Mouse (Mus musculus) lung, postnatal 0 days (tissue): ENCODE results near the gene Sox5. TPM values are rescaled to one million over a fixed set of nuclear protein-coding genes. Genes with fewer than 3 reads are reported as not detected.

ENCODE experiments used
- ATAC-seq: fragments of 200-750 bp; cut with Nextera tagmentation; 2 replicates; pipeline ENCODE4 v1.8.0; 2017; ENCODE audit warnings: moderate library complexity
- DNase-seq: peaks from one replicate; pipeline ENCODE4 v3.0.0-alpha.2; 2016; ENCODE audit warnings: low spot score
- H3K27ac ChIP-seq: fragments of 300-500 bp; sonication (generic); 2 replicates; pipeline ENCODE4 v1.5.1; 2014; ENCODE audit warnings: antibody characterized with exemption, mild to moderate bottlenecking, low read length, mixed read lengths
- H3K27me3 ChIP-seq: fragments of 300-500 bp; sonication (generic); replicated peaks from 2 replicates; pipeline ENCODE4 v1.6.1; 2014; ENCODE audit warnings: low read length, mixed read lengths; ENCODE audit not compliant: insufficient read depth
- H3K36me3 ChIP-seq: fragments of 300-500 bp; sonication (generic); 2 replicates; pipeline ENCODE4 v1.6.1; 2014; ENCODE audit warnings: low read length, mixed read lengths; ENCODE audit not compliant: insufficient read depth
- H3K4me1 ChIP-seq: fragments of 300-500 bp; sonication (generic); 2 replicates; pipeline ENCODE4 v1.6.1; 2014; ENCODE audit warnings: antibody characterized with exemption, low read depth, low read length, mixed read lengths; ENCODE audit not compliant: insufficient read depth
- H3K4me2 ChIP-seq: fragments of 300-500 bp; sonication (generic); replicated peaks from 2 replicates; pipeline ENCODE4 v1.6.1; 2014; ENCODE audit warnings: low read depth, mild to moderate bottlenecking, low read length, moderate library complexity, mixed read lengths
- H3K4me3 ChIP-seq: fragments of 300-500 bp; sonication (generic); 2 replicates; pipeline ENCODE4 v1.5.1; 2014; ENCODE audit warnings: low read depth, low read length
- H3K9ac ChIP-seq: fragments of 300-500 bp; sonication (generic); replicated peaks from 2 replicates; pipeline ENCODE4 v1.6.1; 2014; ENCODE audit warnings: low read depth, mild to moderate bottlenecking
- H3K9me3 ChIP-seq: fragments of 300-500 bp; sonication (generic); 2 replicates; pipeline ENCODE4 v1.6.1; 2016; ENCODE audit warnings: low read length, mixed read lengths
- CTCF ChIP-seq: IDR thresholded peaks from 2 replicates; pipeline ENCODE4 v1.5.1; 2016; ENCODE audit warnings: antibody characterized with exemption, mild to moderate bottlenecking
- EP300 ChIP-seq: IDR thresholded peaks from 2 replicates; pipeline ENCODE4 v1.6.1; 2016; ENCODE audit warnings: antibody characterized with exemption, mild to moderate bottlenecking, control low read depth
- WGBS: fragments of 180-500 bp; shearing (Covaris S2); extraction: QIAGEN DNeasy Blood & Tissue Kit; methylation state at CpG from one replicate; pipeline ENCODE4 v1.1.7; 2014; 5-methylcytosine and 5-hydroxymethylcytosine counted together
- polyA plus RNA-seq: library from polyadenylated mRNA; unstranded; fragments of >200 nt; fragmentation: Nextera tagmentation; extraction: Ambion mirVana; gene quantifications from 2 replicates; pipeline ENCODE4 v1.2.1, GENCODE M21; 2015

The Sox5 gene
- polyA plus RNA-seq, 1 experiment from 2014 or later: 9.8 TPM

DNA sequence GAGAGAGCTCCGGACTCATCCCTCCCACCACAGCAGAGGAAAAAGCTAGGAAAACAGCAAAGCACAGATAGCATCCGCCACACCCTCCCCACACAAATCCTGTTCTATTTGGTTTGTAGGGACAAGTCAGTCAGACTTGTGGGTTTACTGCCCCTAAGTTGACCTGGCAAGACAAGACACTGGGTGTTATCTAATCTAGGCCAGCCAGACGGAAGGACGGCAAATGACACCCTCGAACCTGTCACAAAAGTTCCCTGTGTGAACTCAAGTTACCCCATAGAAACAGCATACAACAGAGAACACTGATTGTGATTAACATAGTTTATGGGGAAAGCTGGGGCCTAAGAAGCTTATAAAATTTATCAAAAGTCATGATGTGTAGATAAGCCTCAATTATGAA lies 76.8 kb downstream of the Sox5 start:
- no peaks in the 10 kb centered on the region for H3K9me3 ChIP-seq
- H3K4me2 ChIP-seq: no peak overlapping the region
- ATAC-seq (no peak), DNase-seq (no peak)
- H3K4me1 ChIP-seq: no peaks in the 10 kb centered on the region
- no peak overlapping the region for H3K4me3 ChIP-seq
- H3K36me3 ChIP-seq: no peaks in the 10 kb centered on the region
- no peak overlapping the region for H3K9ac ChIP-seq
- H3K27ac ChIP-seq: no peak overlapping the region
- H3K27me3 ChIP-seq: no peaks in the 10 kb centered on the region
- 67% methylated on average over 5 of the region's 5 CpGs for WGBS
- no peak for TF ChIP-seq CTCF
- TF ChIP-seq EP300: no peak

DNA sequence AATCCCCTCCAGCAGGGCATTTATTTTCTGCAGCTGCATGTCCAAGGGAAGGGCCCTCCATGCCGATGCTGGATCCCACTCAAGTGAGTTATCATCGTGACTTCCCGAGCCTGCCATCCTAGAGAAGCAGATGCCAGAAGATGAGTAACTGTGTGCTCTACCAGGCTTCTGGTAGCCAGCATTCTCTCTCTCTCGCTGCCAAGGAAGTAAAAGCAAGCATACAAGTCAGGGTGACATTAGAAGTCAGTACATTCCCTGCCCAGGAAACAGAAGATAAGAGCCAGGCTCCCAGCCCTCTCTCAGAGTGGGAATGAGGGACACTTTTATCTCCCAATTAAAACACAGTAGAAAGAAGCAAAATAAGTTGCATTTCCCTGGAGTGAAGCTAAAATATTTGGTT lies 86.1 kb downstream of the Sox5 start:
- 44% methylated on average over 4 of the region's 4 CpGs for WGBS
- Histone ChIP-seq H3K27ac (no peak overlapping the region), H3K9me3 (no peaks in the 10 kb centered on the region), H3K27me3 (no peaks in the 10 kb centered on the region), H3K36me3 (no peaks in the 10 kb centered on the region), H3K4me1 (no peaks in the 10 kb centered on the region), H3K4me2 (no peak overlapping the region), H3K9ac (no peak overlapping the region), H3K4me3 (no peak overlapping the region)
- DNase-seq: no peak
- ATAC-seq: no peak
- no peak for TF ChIP-seq CTCF
- no peak for TF ChIP-seq EP300

DNA sequence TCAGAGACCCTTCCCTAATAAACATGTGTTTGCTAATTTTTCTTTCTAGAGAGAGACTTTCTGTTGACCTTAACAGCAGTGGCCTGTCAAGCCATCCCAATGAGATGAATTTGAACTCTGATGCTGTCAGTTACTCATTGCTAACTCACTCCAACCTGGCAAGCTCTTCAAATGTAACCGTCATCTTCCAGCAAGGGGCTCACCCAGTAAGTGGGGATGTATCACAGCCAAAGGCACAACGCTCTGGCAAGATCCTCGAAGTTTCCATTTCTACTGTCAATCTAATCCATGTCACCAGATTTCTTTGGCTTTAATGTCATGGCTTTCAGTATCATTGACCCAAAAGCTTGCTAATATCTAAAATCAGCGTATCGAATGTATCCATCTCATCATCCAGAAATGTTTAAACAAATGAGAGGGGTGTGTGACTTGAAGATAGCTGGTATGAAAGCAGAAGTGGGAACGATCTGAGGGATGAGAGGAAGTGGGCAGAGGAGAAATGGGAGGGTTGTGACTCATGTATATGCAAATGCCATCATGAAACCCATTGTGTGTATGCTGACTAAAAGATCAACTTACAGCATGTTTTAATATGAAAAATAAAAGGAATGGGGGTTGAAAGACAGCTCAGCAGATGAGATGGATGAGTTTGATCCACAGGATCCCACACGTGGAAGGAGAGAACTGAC lies 88.4 kb downstream of the Sox5 start:
- TF ChIP-seq CTCF (no peak), EP300 (no peak)

DNA sequence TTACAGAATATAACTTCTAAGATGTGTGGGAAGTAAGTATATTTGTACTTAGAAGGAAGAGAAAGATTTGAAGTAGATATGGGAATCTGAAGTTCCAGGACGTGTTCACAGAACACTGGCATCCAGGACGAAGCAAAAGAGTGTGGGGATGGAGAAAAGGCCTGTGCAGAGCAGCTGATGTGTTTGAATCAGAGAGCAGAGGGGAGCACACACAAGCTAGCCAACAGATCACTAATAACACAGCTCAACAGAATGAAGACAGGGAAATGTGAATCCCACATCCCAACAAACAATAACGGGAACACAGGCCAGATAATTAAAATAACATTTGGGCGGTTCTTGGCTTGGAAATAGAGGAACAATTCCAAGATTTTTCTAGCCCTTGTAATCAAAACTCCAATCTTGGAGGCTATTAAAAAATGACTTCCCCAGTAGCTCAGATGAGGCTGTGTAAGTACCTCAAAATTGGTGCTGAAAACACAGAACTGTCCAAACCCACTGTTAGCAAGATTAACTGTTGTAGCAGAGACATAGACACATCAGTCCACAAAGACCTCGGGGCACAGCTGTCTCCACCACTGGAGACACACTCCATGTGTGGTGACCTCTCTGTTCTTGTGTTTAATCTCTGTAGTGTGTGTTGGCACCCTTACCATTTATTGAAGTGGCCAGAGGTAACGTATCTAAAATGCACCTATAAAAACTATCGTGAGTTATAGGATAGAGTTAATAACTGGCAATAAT lies 90.3 kb downstream of the Sox5 start:
- Histone ChIP-seq H3K9me3 (no peaks in the 10 kb centered on the region), H3K27me3 (no peaks in the 10 kb centered on the region), H3K27ac (0 out of 2 replicates have a peak overlapping the region, but pooled peaks have one; percentile 43), H3K9ac (no peak overlapping the region), H3K4me3 (no peak overlapping the region), H3K36me3 (no peaks in the 10 kb centered on the region), H3K4me2 (no peak overlapping the region), H3K4me1 (no peaks in the 10 kb centered on the region)
- DNase-seq: peak; percentile 29
- TF ChIP-seq EP300: no peak
- no peak for TF ChIP-seq CTCF
- no peak for ATAC-seq
- 43% methylated on average over 7 of the region's 7 CpGs for WGBS

More for the DNA sequence above, 88.4 kb downstream of the Sox5 start:
- H3K36me3 ChIP-seq: no peaks in the 10 kb centered on the region
- no peaks in the 10 kb centered on the region for H3K4me1 ChIP-seq
- no peak overlapping the region for H3K4me3 ChIP-seq
- no peak for DNase-seq
- H3K4me2 ChIP-seq: no peak overlapping the region
- WGBS: 71% methylated on average over 7 of the region's 7 CpGs
- ATAC-seq: no peak
- H3K9me3 ChIP-seq: no peaks in the 10 kb centered on the region
- H3K9ac ChIP-seq: no peak overlapping the region
- H3K27ac ChIP-seq: no peak overlapping the region
- H3K27me3 ChIP-seq: no peaks in the 10 kb centered on the region

DNA sequence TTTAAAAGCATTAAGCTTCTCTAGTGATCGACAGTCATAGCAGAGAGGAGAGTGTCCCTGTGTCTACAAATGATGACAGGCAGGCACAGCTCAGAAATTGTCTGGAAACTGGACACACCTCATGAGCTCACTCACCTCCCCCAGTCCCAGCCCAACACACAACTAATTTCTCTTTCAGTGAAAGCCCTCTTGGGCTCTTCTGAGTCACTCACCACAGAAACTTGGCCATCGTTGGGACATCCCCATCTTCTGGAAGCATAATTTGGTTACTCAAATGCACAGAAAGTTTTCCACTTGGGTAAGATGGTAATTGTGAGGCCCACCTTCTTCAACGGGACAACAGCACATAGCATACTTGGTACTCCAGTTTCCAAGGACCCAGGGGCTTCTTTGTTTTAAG lies 92.7 kb downstream of the Sox5 start:
- Histone ChIP-seq H3K36me3 (no peaks in the 10 kb centered on the region), H3K4me3 (no peak overlapping the region), H3K27me3 (no peaks in the 10 kb centered on the region), H3K9me3 (no peaks in the 10 kb centered on the region), H3K4me2 (no peak overlapping the region), H3K9ac (no peak overlapping the region), H3K27ac (no peak overlapping the region), H3K4me1 (no peaks in the 10 kb centered on the region)
- no peak for TF ChIP-seq EP300
- TF ChIP-seq CTCF: no peak
- ATAC-seq: no peak
- no peak for DNase-seq
- 86% methylated on average over 3 of the region's 3 CpGs for WGBS

DNA sequence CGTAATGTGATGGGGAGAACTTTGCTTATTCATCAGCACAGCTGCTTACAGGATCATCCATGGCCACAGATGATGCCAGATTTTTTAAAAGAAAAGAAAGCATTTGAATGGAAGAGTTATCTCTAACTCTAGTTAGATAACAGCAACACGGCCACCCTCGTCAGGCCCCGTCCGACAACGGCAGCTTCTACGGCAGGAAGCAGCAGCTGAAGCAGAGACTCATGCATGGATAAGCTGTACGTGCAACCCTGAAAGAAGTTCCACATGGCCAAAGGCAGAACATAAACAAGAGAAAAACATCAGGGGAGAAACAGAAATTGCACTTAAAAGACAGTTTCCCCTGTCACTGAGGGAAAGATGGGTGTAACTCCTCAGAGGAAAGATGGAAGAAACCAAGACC lies 94.1 kb downstream of the Sox5 start:
- Histone ChIP-seq H3K36me3 (no peaks in the 10 kb centered on the region), H3K9me3 (no peaks in the 10 kb centered on the region), H3K4me2 (no peak overlapping the region), H3K27ac (no peak overlapping the region), H3K27me3 (no peaks in the 10 kb centered on the region), H3K4me3 (no peak overlapping the region), H3K4me1 (no peaks in the 10 kb centered on the region), H3K9ac (no peak overlapping the region)
- DNase-seq (no peak), ATAC-seq (no peak)
- 38% methylated on average over 8 of the region's 8 CpGs for WGBS
- TF ChIP-seq EP300 (no peak), CTCF (no peak)
